Mouse (Mus musculus): ENCODE results near the gene Rap1b. TPM values are rescaled to one million over a fixed set of nuclear protein-coding genes. Genes with fewer than 3 reads are reported as not detected.

The Rap1b gene
- polyA plus RNA-seq, 1 experiment from 2014 or later, result 100 TPM

GRCm38 (mm10) chr10:117797106-117797505 lies 48.7 kb downstream of the Rap1b start:
- Histone ChIP-seq H3K4me3 (replicated peaks) (no peak overlapping the region), H3K27ac (replicated peaks) (no peak overlapping the region), H3K27me3 (no peaks in the 10 kb centered on the region), H3K4me2 (no peak overlapping the region), H3K36me3 (replicated peaks) (no peaks in the 10 kb centered on the region), H3K4me1 (replicated peaks) (peaks cover 12% of the 10 kb centered on the region), H3K9me3 (replicated peaks) (no peaks in the 10 kb centered on the region), H3K9ac (no peak overlapping the region)
- ATAC-seq (ENCODE audit: insufficient read depth), result no peak
- 82% methylated on average over 12 of the region's 12 CpGs for WGBS (ENCODE audit: insufficient replicate concordance)

DNA sequence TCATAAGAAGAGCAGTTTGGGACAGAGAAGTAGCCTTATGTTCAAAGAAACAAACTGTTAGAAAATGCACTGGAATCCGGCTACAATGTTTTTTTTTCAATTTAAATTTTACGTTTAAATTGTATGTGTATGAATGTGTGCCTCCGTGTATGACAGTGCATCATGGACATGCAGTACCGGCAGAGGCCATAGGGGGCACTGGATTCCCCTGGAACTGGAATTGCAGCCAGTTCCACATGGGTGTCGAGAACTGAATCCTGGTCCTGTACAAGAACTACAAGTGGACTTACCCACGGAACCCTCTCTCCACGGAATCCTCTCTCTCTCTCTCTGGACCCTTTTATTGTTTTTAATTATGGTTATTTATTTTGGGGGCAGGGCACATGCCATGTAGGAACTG lies 49.7 kb downstream of the Rap1b start:
- no peak for ATAC-seq (ENCODE audit: insufficient read depth)
- 80% methylated on average over 7 of the region's 7 CpGs for WGBS (ENCODE audit: insufficient replicate concordance)

GRCm38 (mm10) chr10:117795206-117795605 lies 50.6 kb downstream of the Rap1b start:
- no peak for ATAC-seq (ENCODE audit: insufficient read depth)
- Histone ChIP-seq H3K9me3 (replicated peaks) (no peaks in the 10 kb centered on the region), H3K36me3 (replicated peaks) (peaks cover 2% of the 10 kb centered on the region; the same call in 1 of the 2 replicates), H3K4me1 (replicated peaks) (peaks cover 29% of the 10 kb centered on the region), H3K9ac (no peak overlapping the region), H3K4me3 (replicated peaks) (no peak overlapping the region), H3K4me2 (no peak overlapping the region), H3K27me3 (no peaks in the 10 kb centered on the region), H3K27ac (replicated peaks) (no peak overlapping the region)
- 65% methylated on average over 4 of the region's 4 CpGs for WGBS (ENCODE audit: insufficient replicate concordance)

More for the DNA sequence above, 49.7 kb downstream of the Rap1b start:
- Histone ChIP-seq H3K4me3 (replicated peaks) (no peak overlapping the region), H3K9me3 (replicated peaks) (no peaks in the 10 kb centered on the region), H3K4me2 (no peak overlapping the region), H3K9ac (no peak overlapping the region), H3K4me1 (replicated peaks) (peaks cover 19% of the 10 kb centered on the region), H3K27me3 (no peaks in the 10 kb centered on the region), H3K27ac (replicated peaks) (no peak overlapping the region), H3K36me3 (replicated peaks) (no peaks in the 10 kb centered on the region)

DNA sequence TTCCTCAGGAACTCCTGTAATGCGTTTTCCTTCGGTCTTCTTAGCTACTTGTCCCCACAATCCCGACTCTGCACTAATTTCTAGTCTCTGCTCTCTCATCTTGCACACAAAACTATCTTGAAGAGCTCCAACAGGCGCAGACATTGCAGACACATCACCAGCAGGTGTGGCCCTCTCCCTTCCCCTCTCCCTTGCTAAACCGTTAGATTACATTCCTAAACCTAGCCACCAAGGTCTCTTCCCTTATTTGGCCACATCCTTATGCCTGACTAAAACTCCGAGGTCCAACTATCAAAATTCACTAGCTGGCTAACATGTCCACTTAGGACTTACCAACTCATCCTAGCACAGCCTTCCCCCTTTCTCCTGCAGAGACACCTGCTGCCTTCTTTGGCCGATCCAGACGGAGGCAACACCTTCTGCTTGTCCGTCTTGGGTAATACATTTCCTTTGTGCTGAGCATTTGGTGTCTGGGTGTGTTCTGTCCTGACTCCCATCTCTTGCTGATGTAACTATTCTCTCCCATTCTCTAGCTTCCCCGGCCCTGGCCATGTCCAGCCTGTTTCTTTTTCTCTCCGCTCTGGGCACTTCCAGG lies 52.3 kb downstream of the Rap1b start:
- Histone ChIP-seq H3K9ac (peak overlapping the region; percentile 60), H3K27ac (replicated peaks) (peak overlapping the region; percentile 79), H3K4me2 (peak overlapping the region; percentile 75), H3K9me3 (replicated peaks) (no peaks in the 10 kb centered on the region), H3K4me3 (replicated peaks) (peak overlapping the region; percentile 84), H3K36me3 (replicated peaks) (peaks cover 9% of the 10 kb centered on the region), H3K4me1 (replicated peaks) (peaks cover 30% of the 10 kb centered on the region), H3K27me3 (no peaks in the 10 kb centered on the region)
- no peak for ATAC-seq (ENCODE audit: insufficient read depth)
- WGBS (ENCODE audit: insufficient replicate concordance), result 56% methylated on average over 11 of the region's 11 CpGs

GRCm38 (mm10) chr10:117792141-117793091 lies 53.4 kb downstream of the Rap1b start, which contains the start of gene Nup107:
Gene Nup107 (minus strand): TSS chr10:117792705.
- Histone ChIP-seq H3K4me2 (peak within 1 kb of the TSS; percentile 75), H3K36me3 (replicated peaks) (peaks cover 16% of the 10 kb centered on the region), H3K9me3 (replicated peaks) (no peaks in the 10 kb centered on the region), H3K27ac (replicated peaks) (peak within 1 kb of the TSS; percentile 80), H3K4me3 (replicated peaks) (peak within 1 kb of the TSS; percentile 84), H3K9ac (peak within 1 kb of the TSS; percentile 81), H3K27me3 (no peaks in the 10 kb centered on the region), H3K4me1 (replicated peaks) (peaks cover 30% of the 10 kb centered on the region)
- ATAC-seq (ENCODE audit: insufficient read depth), result peak; percentile 98
- WGBS (ENCODE audit: insufficient replicate concordance), result under 1% methylated on average over 75 of the region's 75 CpGs

GRCm38 (mm10) chr10:117791171-117791470 lies 54.7 kb downstream of the Rap1b start:
- Histone ChIP-seq H3K36me3 (replicated peaks) (peaks cover 29% of the 10 kb centered on the region), H3K4me1 (replicated peaks) (peaks cover 30% of the 10 kb centered on the region), H3K9ac (peak overlapping the region; percentile 81; the same call in 1 of the 2 replicates), H3K4me3 (replicated peaks) (peak overlapping the region; percentile 84), H3K27me3 (no peaks in the 10 kb centered on the region), H3K27ac (replicated peaks) (no peak overlapping the region), H3K4me2 (peak overlapping the region; percentile 73), H3K9me3 (replicated peaks) (no peaks in the 10 kb centered on the region)
- ATAC-seq (ENCODE audit: insufficient read depth), result no peak
- WGBS (ENCODE audit: insufficient replicate concordance), result 84% methylated on average over 2 of the region's 2 CpGs

GRCm38 (mm10) chr10:117790421-117791170 lies 55.2 kb downstream of the Rap1b start:
- H3K9me3 ChIP-seq (replicated peaks), result no peaks in the 10 kb centered on the region
- H3K4me2 ChIP-seq, result peak overlapping the region; percentile 73
- H3K27me3 ChIP-seq, result no peaks in the 10 kb centered on the region
- no peak overlapping the region for H3K27ac ChIP-seq (replicated peaks)
- H3K4me1 ChIP-seq (replicated peaks), result peaks cover 30% of the 10 kb centered on the region
- peaks cover 35% of the 10 kb centered on the region for H3K36me3 ChIP-seq (replicated peaks)
- ATAC-seq (ENCODE audit: insufficient read depth), result no peak
- 86% methylated on average over 17 of the region's 17 CpGs for WGBS (ENCODE audit: insufficient replicate concordance)
- peak overlapping the region; percentile 81; the same call in 1 of the 2 replicates for H3K9ac ChIP-seq
- peak overlapping the region; percentile 84; the same call in 1 of the 2 replicates for H3K4me3 ChIP-seq (replicated peaks)

DNA sequence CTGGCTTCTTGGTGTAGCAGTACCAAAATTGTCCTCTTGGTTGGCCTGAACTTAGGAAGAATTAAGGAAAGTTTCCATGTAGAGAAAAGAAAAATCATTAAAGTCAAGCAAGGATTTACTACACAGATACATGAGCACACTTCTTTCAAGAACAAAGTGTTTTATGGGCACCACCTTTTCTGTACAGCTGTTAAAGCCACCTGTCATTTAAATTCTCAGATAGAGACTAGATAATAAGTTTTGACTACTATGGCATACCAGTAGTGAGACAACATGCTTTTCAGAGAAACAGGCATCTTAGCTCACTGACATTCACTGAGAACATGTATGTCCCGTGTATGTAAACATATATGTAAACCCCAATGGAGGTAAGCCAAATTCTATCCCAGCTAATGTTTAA lies 55.8 kb downstream of the Rap1b start:
- H3K27ac ChIP-seq (replicated peaks), result no peak overlapping the region
- H3K36me3 ChIP-seq (replicated peaks), result peaks cover 39% of the 10 kb centered on the region
- 80% methylated on average over 1 of the region's 1 CpGs for WGBS (ENCODE audit: insufficient replicate concordance)
- peaks cover 30% of the 10 kb centered on the region for H3K4me1 ChIP-seq (replicated peaks)
- no peaks in the 10 kb centered on the region for H3K9me3 ChIP-seq (replicated peaks)
- no peak overlapping the region for H3K4me3 ChIP-seq (replicated peaks)
- H3K4me2 ChIP-seq, result no peak overlapping the region
- no peaks in the 10 kb centered on the region for H3K27me3 ChIP-seq
- no peak overlapping the region for H3K9ac ChIP-seq
- no peak for ATAC-seq (ENCODE audit: insufficient read depth)

- H3K27me3 ChIP-seq, result no peaks in the 10 kb centered on the region
- no peak for ATAC-seq (ENCODE audit: insufficient read depth)
- H3K4me3 ChIP-seq (replicated peaks), result no peak overlapping the region
- no peaks in the 10 kb centered on the region for H3K9me3 ChIP-seq (replicated peaks)
- peaks cover 83% of the 10 kb centered on the region for H3K36me3 ChIP-seq (replicated peaks)
- WGBS (ENCODE audit: insufficient replicate concordance), result 59% methylated on average over 7 of the region's 7 CpGs
- no peak overlapping the region for H3K27ac ChIP-seq (replicated peaks)
- H3K4me2 ChIP-seq, result no peak overlapping the region
- no peaks in the 10 kb centered on the region for H3K4me1 ChIP-seq (replicated peaks)
- no peak overlapping the region for H3K9ac ChIP-seq
Observed at GRCm38 (mm10) chr10:117784646-117785045, 61.2 kb downstream of the Rap1b start.

DNA sequence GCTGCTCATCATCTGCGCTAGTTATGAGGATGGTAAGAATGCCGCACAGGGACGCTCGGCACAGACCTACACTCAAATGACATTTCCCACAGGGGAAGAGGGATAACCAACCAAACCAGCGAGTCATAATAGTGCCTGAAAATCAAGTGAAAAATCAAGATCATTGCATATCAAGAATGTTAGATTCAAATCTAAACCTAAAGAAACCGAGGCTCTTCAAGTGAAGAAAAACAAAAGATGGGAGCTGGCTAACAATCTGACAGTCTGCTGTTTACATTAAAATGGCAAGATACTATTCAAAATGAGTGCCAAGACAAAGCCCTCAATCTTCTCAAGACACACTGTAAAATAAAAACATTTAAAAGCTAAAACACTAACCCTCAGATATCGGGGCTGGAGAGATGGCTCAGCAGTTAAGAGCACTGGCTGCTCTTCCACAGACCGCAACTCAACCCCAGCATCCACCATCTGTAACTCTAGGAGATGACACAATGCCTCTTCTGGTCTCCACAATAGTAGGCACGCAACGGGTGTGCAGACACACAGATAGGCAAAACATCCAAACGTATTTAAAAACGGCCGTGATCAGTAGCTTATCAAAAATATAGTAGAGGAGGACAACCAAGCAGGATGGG lies 61.9 kb downstream of the Rap1b start:
- Histone ChIP-seq H3K36me3 (replicated peaks) (peaks cover 86% of the 10 kb centered on the region), H3K27ac (replicated peaks) (no peak overlapping the region), H3K9me3 (replicated peaks) (no peaks in the 10 kb centered on the region), H3K27me3 (no peaks in the 10 kb centered on the region), H3K9ac (no peak overlapping the region), H3K4me2 (no peak overlapping the region), H3K4me1 (replicated peaks) (no peaks in the 10 kb centered on the region), H3K4me3 (replicated peaks) (no peak overlapping the region)
- WGBS (ENCODE audit: insufficient replicate concordance), result 85% methylated on average over 13 of the region's 13 CpGs
- no peak for ATAC-seq (ENCODE audit: insufficient read depth)
